Mouse (Mus musculus) midbrain, postnatal 0 days (tissue): ENCODE results near the gene Timd2. TPM values are rescaled to one million over a fixed set of nuclear protein-coding genes. Genes with fewer than 3 reads are reported as not detected.
"Not testable (repeated sequence)": the region's sequence is repeated elsewhere in the genome, so short reads cannot be mapped to it uniquely, and the experiment has no call there.

Experiments used
- ATAC-seq: fragments of 200-750 bp; cut with Nextera tagmentation; 2 replicates; pipeline ENCODE4 v1.8.0; 2017; ENCODE audit warnings: moderate number of reproducible peaks, mild to moderate bottlenecking, moderate TSS enrichment, moderate library complexity; ENCODE audit not compliant: low FRiP score
- DNase-seq: peaks from one replicate; pipeline ENCODE4 v3.0.0-alpha.2; 2015; ENCODE audit warnings: low spot score
- H3K27ac ChIP-seq: fragments of 300-500 bp; sonication (generic); 2 replicates; pipeline ENCODE4 v1.5.1; 2014; ENCODE audit warnings: low read depth, mild to moderate bottlenecking, low read length, mixed read lengths
- H3K27me3 ChIP-seq: fragments of 300-500 bp; sonication (generic); 2 replicates; pipeline ENCODE4 v1.6.1; 2014; ENCODE audit warnings: low read length, control low read depth, mixed read lengths; ENCODE audit not compliant: insufficient read depth
- H3K36me3 ChIP-seq: fragments of 300-500 bp; sonication (generic); 2 replicates; pipeline ENCODE4 v1.6.1; 2014; ENCODE audit warnings: low read length, control low read depth, mixed read lengths; ENCODE audit not compliant: insufficient read depth
- H3K4me1 ChIP-seq: fragments of 300-500 bp; sonication (generic); 2 replicates; pipeline ENCODE4 v1.6.1; 2014; ENCODE audit warnings: mild to moderate bottlenecking, control low read depth, antibody characterized with exemption, low read length, mixed read lengths; ENCODE audit not compliant: insufficient read depth
- H3K4me2 ChIP-seq: fragments of 300-500 bp; sonication (generic); 2 replicates; pipeline ENCODE4 v1.6.1; 2014; ENCODE audit warnings: low read depth, mild to moderate bottlenecking, low read length, mixed read lengths; ENCODE audit not compliant: poor library complexity, severe bottlenecking
- H3K4me3 ChIP-seq: fragments of 300-500 bp; sonication (generic); 2 replicates; pipeline ENCODE4 v1.5.1; 2014; ENCODE audit warnings: low read depth, mild to moderate bottlenecking, low read length, moderate library complexity
- H3K9ac ChIP-seq: fragments of 300-500 bp; sonication (generic); replicated peaks from 2 replicates; pipeline ENCODE4 v1.6.1; 2014; ENCODE audit warnings: mild to moderate bottlenecking, low read length, moderate library complexity, mixed read lengths; ENCODE audit not compliant: poor library complexity, severe bottlenecking
- H3K9me3 ChIP-seq: fragments of 300-500 bp; sonication (generic); 2 replicates; pipeline ENCODE4 v1.6.1; 2016; ENCODE audit warnings: low read length, control low read depth
- CTCF ChIP-seq: IDR thresholded peaks from 2 replicates; pipeline ENCODE4 v1.5.1; 2016; ENCODE audit warnings: antibody characterized with exemption, mild to moderate bottlenecking
- WGBS: fragments of 180-500 bp; shearing (Covaris S2); extraction: QIAGEN DNeasy Blood & Tissue Kit; methylation state at CpG from one replicate; pipeline ENCODE4 v1.1.7; 2014; 5-methylcytosine and 5-hydroxymethylcytosine counted together
- polyA plus RNA-seq: library from polyadenylated mRNA; unstranded; fragments of >200 nt; fragmentation: Nextera tagmentation; extraction: Ambion mirVana; gene quantifications from 2 replicates; pipeline ENCODE4 v1.2.1, GENCODE M21; 2015
- total RNA-seq: library from RNA; depleted of rRNA; stranded (reverse); fragments of >200 nt; gene quantifications from 2 replicates; pipeline ENCODE4 v1.2.3, GENCODE M21; 2014

Gene Timd2
- total and polyA plus RNA-seq, 2 experiments from 2014 or later: not detected

DNA sequence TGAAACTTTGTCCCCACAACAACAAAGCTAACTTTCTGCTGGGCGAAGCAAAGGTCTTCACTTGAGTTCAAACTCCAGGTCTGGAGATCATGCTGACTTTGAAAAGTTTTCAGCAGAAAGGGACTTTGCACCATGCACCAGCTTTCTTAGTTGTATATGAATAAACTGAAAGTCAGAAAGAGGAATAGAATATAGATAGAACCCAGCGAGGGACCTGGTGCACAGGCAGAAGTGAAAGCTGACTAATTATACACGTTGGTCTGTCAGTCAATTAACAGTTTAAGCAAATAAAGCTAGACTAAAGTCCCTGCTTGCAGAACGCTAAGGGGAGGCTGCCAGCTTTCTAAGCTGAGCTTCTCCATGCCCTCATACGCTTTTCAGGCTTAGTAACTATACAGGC lies 8.0 kb downstream of the Timd2 start:
- DNase-seq (no peak), ATAC-seq (no peak)
- H3K27me3 ChIP-seq: no peaks in the 10 kb centered on the region
- H3K27ac ChIP-seq: no peak overlapping the region
- 78% methylated on average over 5 of the region's 5 CpGs for WGBS
- H3K4me1 ChIP-seq: no peaks in the 10 kb centered on the region
- no peak overlapping the region for H3K9ac ChIP-seq
- H3K9me3 ChIP-seq: no peaks in the 10 kb centered on the region
- no peak for TF ChIP-seq CTCF
- no peaks in the 10 kb centered on the region for H3K36me3 ChIP-seq
- H3K4me2 ChIP-seq: no peak overlapping the region
- no peak overlapping the region for H3K4me3 ChIP-seq

DNA sequence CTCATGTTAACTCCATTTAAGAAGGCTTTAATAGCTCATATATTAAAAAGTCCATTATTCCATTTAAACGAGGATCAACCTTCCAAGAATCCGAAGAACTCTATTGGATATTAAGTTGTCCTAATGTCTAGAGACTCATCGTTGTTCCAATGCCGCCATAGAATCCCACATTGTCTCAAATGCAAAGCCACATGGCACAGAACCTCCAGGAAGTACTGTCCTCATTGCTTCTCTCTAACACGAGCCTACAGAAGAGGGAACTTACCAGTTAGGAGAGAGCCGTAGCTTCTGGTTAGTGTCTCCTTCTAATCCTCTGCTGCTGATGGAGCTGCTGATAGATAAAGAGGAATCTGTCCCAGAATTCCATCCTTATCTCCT lies 8.6 kb downstream of the Timd2 start:
- Histone ChIP-seq H3K27ac (no peak overlapping the region), H3K9me3 (no peaks in the 10 kb centered on the region), H3K9ac (no peak overlapping the region), H3K4me2 (no peak overlapping the region), H3K4me1 (no peaks in the 10 kb centered on the region), H3K27me3 (no peaks in the 10 kb centered on the region), H3K4me3 (no peak overlapping the region), H3K36me3 (no peaks in the 10 kb centered on the region)
- DNase-seq (no peak), ATAC-seq (no peak)
- TF ChIP-seq CTCF: no peak
- WGBS: 86% methylated on average over 6 of the region's 6 CpGs

DNA sequence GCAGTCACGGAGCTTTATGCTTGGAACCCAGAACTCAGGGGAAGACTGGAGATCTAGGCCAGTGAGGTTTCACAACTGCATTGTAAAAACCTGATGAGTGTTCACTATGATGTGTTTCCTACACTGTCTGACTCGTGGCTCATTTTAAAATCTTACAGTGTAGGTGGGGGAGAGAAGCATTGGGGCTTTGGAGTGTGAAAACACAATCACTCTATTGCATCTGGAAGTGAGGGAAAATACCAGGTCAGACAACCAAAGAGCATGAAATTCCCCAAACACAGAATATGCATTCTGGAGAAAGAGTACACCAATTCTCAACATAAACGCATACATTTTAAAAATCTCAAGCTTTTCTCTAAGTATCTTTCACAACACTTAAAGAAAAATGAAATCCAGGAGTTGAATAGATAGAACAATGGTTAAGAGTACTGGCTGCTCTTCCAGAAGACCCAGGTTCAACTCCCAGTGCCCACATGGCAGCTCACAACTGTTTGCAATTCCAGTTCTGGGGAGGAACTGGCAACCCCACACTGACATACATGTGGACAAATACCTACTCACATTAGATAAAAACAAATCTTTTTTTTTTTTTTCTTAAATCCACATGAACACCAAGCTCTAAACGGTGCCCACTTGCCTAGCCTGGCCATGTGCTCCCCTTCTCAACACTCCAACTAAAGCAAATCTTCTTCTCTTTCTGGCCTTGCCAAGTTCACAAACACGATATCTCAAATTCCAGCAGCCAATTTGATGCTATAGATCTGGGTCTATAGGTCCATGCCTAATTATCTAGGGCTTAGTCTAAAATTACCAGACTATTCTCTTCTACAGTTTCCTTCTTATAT lies 9.2 kb downstream of the Timd2 start:
- WGBS: 87% methylated on average over 5 of the region's 5 CpGs
- DNase-seq: no peak
- Histone ChIP-seq H3K9ac (no peak overlapping the region), H3K9me3 (no peaks in the 10 kb centered on the region), H3K4me3 (no peak overlapping the region), H3K27ac (no peak overlapping the region), H3K4me2 (no peak overlapping the region), H3K27me3 (no peaks in the 10 kb centered on the region), H3K36me3 (no peaks in the 10 kb centered on the region), H3K4me1 (no peaks in the 10 kb centered on the region)
- no peak for TF ChIP-seq CTCF
- ATAC-seq: no peak

- H3K36me3 ChIP-seq, H3K9me3 ChIP-seq, DNase-seq, H3K9ac ChIP-seq, ATAC-seq, H3K27ac ChIP-seq, H3K4me3 ChIP-seq, H3K4me1 ChIP-seq, H3K4me2 ChIP-seq, H3K27me3 ChIP-seq: not testable (repeated sequence)
- 76% methylated on average over 2 of the region's 2 CpGs for WGBS
Measured at GRCm38 (mm10) chr11:46695849-46696248, 11.0 kb downstream of the Timd2 start.

DNA sequence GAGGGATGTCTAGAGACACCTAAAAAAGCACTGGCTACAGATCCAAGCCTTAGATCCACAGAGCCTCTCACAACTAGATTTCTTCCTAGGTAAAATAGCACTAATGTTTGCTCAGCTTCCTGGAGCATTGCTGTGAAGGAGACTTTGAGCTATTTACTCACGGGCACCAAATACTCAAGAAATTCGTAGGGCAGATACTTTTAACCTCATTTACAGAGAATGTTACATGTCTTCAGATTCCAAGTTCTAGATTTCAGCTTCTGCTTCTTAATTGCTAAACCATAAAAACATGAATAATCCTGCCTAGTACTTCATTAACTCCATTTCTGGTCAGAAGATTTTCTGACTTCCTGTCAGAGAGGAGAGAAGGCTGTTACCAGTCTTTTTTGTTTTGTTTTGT lies 16.7 kb downstream of the Timd2 start:
- H3K36me3 ChIP-seq: no peaks in the 10 kb centered on the region
- H3K4me1 ChIP-seq: no peaks in the 10 kb centered on the region
- no peaks in the 10 kb centered on the region for H3K27me3 ChIP-seq
- TF ChIP-seq CTCF: no peak
- WGBS: 93% methylated on average over 2 of the region's 2 CpGs
- ATAC-seq (no peak), DNase-seq (no peak)
- H3K4me2 ChIP-seq: no peak overlapping the region
- no peaks in the 10 kb centered on the region for H3K9me3 ChIP-seq
- H3K9ac ChIP-seq: no peak overlapping the region
- H3K4me3 ChIP-seq: no peak overlapping the region
- H3K27ac ChIP-seq: no peak overlapping the region

DNA sequence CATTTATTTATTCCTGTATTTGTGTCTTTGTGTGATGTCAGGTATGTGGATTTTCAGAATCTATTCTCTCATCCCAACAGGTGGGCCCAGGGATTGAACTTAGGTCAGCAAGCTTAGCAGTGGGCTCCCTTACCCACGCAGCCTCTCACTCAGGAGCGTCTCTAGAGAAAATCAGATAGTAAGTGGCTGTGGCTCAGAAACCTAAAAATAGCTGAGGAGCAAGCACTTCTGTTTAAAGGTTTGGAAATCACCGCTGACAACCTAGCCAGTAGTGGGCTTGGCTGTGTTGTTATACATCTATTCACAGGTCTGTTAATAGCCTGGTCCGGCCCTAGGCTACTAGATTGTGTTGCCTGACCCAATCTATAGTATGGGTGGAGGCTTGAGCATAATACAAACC lies 23.1 kb downstream of the Timd2 start:
- Histone ChIP-seq H3K9ac (no peak overlapping the region), H3K27ac (no peak overlapping the region), H3K4me1 (no peaks in the 10 kb centered on the region), H3K27me3 (no peaks in the 10 kb centered on the region), H3K9me3 (no peaks in the 10 kb centered on the region), H3K36me3 (no peaks in the 10 kb centered on the region), H3K4me2 (no peak overlapping the region), H3K4me3 (no peak overlapping the region)
- no peak for TF ChIP-seq CTCF
- no peak for ATAC-seq
- no peak for DNase-seq
- 59% methylated on average over 4 of the region's 4 CpGs for WGBS
